Mouse (Mus musculus) c-Kit-positive CD71-positive TER-119-positive erythroid progenitor cells, embryonic 14.5 days (primary cell): ENCODE results near the gene Cdh13.

Source experiments
- DNase-seq: peaks from one replicate; pipeline ENCODE4 v3.0.0-alpha.2; 2013; ENCODE audit warnings: low spot score

Gene Cdh13

GRCm38 (mm10) chr8:118306957-118307356 lies 23.4 kb downstream of the Cdh13 start:
- DNase-seq = no peak

- DNase-seq = no peak
Observed at GRCm38 (mm10) chr8:118309106-118309505, 25.6 kb downstream of the Cdh13 start.

GRCm38 (mm10) chr8:118313426-118314187 lies 30.1 kb downstream of the Cdh13 start:
- no peak for DNase-seq

- DNase-seq = no peak
Observed at GRCm38 (mm10) chr8:118314188-118314563, 30.6 kb downstream of the Cdh13 start.

- DNase-seq = no peak
Observed at GRCm38 (mm10) chr8:118314932-118315331, 31.4 kb downstream of the Cdh13 start.

GRCm38 (mm10) chr8:118316440-118316839 lies 32.9 kb downstream of the Cdh13 start:
- no peak for DNase-seq

- no peak for DNase-seq
Observed at GRCm38 (mm10) chr8:118320566-118320965, 37.0 kb downstream of the Cdh13 start.

GRCm38 (mm10) chr8:118323421-118323820 lies 39.9 kb downstream of the Cdh13 start:
- DNase-seq = no peak

- no peak for DNase-seq
Observed at GRCm38 (mm10) chr8:118334933-118335332, 51.4 kb downstream of the Cdh13 start.

GRCm38 (mm10) chr8:118339711-118340110 lies 56.2 kb downstream of the Cdh13 start:
- DNase-seq = no peak

- DNase-seq = no peak
Observed at GRCm38 (mm10) chr8:118343267-118343666, 59.7 kb downstream of the Cdh13 start.

- no peak for DNase-seq
Observed at GRCm38 (mm10) chr8:118348710-118349489, 65.4 kb downstream of the Cdh13 start.

- no peak for DNase-seq
Observed at GRCm38 (mm10) chr8:118350136-118350535, 66.6 kb downstream of the Cdh13 start.

- no peak for DNase-seq
Observed at GRCm38 (mm10) chr8:118353022-118353421, 69.5 kb downstream of the Cdh13 start.

GRCm38 (mm10) chr8:118357067-118357466 lies 73.5 kb downstream of the Cdh13 start:
- no peak for DNase-seq

GRCm38 (mm10) chr8:118357596-118357995 lies 74.1 kb downstream of the Cdh13 start:
- DNase-seq = no peak

GRCm38 (mm10) chr8:118363781-118364180 lies 80.2 kb downstream of the Cdh13 start:
- DNase-seq = no peak

GRCm38 (mm10) chr8:118373092-118373491 lies 89.6 kb downstream of the Cdh13 start:
- DNase-seq = no peak

- DNase-seq = no peak
Observed at GRCm38 (mm10) chr8:118374738-118375137, 91.2 kb downstream of the Cdh13 start.

- DNase-seq = no peak
Observed at GRCm38 (mm10) chr8:118376791-118377190, 93.3 kb downstream of the Cdh13 start.

- no peak for DNase-seq
Observed at GRCm38 (mm10) chr8:118378985-118379384, 95.5 kb downstream of the Cdh13 start.

- DNase-seq = no peak
Observed at GRCm38 (mm10) chr8:118379657-118380056, 96.1 kb downstream of the Cdh13 start.

GRCm38 (mm10) chr8:118380058-118380457 lies 96.5 kb downstream of the Cdh13 start:
- DNase-seq = no peak
